Mouse (Mus musculus): ENCODE measurements around the gene Htatsf1.

DNA sequence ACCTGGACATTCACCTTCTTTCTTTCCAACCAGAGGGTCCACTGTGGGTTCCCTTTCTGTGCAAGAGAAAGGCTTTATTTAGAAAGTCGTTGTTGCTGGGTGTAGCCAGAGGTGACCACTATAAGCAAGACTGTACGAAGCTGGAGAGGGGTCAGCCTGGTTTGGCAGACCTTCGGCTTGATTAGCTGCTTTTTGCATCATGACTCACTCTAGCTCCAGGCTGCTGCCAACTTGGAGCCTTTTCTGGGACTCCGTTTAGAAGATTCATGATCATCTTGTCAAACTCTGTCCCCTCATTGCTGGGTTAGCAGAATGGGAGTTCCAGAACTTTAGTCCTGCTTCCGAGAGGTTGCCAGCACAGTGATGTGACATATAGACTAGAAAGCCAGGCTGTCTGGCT is 28.1 kb downstream of the Htatsf1 start:
- no peak for TF ChIP-seq CTCF (IDR thresholded peaks at IDR 0.05; ENCODE audit: low read depth)
- no peak for TF ChIP-seq EP300 (IDR thresholded peaks at IDR 0.05; ENCODE audit: low read depth)

Measured in heart, postnatal 0 days (tissue).